Mouse (Mus musculus) thymus, adult 2 months (tissue): ENCODE results near the gene BC030867.

Experiments used
- CTCF ChIP-seq: fragments of 200-500 bp; IDR thresholded peaks from 2 replicates; pipeline ENCODE4 v1.5.1; 2012; ENCODE audit warnings: mild to moderate bottlenecking, control low read depth, low read length, moderate library complexity, borderline replicate concordance; ENCODE audit not compliant: control insufficient read depth, poor library complexity, insufficient read depth; ENCODE audit errors: extremely low read depth
- POLR2A ChIP-seq: fragments of 200-500 bp; IDR thresholded peaks from 2 replicates; pipeline ENCODE4 v1.6.1; 2012; ENCODE audit warnings: mild to moderate bottlenecking, low read length, control low read depth, moderate library complexity; ENCODE audit not compliant: control insufficient read depth, poor library complexity, insufficient read depth; ENCODE audit errors: extremely low read depth

GRCm38 (mm10) chr11:102223166-102223565, 25.5 kb upstream of the BC030867 start:
- TF ChIP-seq POLR2A: no peak
- TF ChIP-seq CTCF: peak; percentile 68; the same call in 1 of the 2 replicates
